Mouse (Mus musculus) 416B (cell line): Measurements from ENCODE around the gene Egfl7.

ENCODE experiments used
- DNase-seq: peaks from one replicate; pipeline ENCODE4 v3.0.0; 2011; ENCODE audit warnings: low read depth

Gene Egfl7

DNA sequence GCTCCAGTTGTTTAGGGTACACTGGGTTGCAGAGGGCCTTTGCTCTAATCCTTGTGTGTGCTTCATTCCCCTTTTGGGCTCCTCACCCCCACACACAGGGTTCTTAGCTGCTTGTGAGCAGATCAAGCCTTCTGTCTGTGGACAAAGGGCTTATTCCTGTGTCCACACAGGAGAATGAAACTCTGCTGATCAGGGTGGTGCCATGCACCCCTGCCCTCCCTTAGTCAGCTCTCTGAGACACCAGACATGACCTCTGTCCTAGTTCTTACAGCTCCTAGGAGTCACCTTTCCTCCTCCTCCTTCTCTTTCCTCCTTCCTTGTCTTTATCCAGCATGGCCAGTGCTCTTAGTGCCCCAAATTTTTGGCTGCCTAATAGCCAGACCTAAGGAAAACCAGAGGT is 32.1 kb downstream of the Egfl7 start:
- DNase-seq, result no peak

GRCm38 (mm10) chr2:26614903-26615302 is 35.1 kb downstream of the Egfl7 start:
- DNase-seq, result no peak

DNA sequence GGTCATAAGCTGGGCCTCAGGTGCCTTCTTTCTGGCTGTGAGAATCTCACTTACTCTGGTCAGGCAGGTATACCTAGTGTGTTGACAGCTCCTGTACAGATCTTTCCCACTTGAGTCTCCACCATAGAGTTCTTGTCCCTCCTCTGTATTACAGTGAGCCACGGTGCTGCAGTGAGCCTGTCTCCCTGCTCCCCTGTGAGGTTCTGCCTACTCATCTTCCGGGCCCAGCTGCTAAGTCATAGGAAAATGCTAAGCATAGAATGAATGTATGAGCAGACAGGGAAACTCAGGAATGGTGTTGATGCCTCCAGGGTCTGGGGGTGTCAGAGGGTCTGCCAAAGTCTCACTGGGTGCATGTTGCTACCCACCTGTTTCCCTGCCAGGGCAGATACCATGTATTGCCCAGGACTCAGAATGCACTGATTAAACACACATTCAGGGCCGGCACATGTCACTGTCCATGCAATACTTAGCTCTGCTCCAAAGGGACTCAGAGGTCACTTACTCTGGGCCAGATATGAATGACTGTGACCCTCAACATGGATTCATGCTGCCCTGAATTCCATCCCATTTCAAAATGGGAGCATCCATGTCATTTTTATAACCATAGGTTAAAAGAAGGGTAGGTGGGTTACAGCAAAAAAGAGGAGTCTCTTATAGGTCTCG is 35.8 kb downstream of the Egfl7 start:
- DNase-seq, result no peak

- DNase-seq, result no peak
Observed at GRCm38 (mm10) chr2:26617331-26617730, 37.5 kb downstream of the Egfl7 start.

DNA sequence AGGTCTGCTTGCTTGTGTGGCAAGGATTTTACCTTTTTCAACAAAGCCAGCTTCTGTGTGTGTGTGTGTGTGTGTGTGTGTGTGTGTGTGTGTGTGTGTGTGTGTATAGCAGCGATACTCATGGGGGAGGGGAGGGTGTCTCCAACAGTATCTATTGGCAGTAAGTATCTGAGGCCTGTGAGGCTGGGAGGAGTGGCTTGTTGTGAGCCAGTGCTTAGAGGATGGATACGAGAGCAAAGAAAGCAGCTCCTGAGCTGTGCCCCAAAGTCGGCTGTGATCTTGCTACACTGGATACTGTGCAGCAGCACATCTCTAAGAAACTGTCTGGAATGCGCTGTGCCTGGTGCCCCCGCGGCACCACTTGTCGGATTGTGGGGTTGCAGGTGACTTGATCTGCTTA is 38.1 kb downstream of the Egfl7 start:
- DNase-seq, result no peak

DNA sequence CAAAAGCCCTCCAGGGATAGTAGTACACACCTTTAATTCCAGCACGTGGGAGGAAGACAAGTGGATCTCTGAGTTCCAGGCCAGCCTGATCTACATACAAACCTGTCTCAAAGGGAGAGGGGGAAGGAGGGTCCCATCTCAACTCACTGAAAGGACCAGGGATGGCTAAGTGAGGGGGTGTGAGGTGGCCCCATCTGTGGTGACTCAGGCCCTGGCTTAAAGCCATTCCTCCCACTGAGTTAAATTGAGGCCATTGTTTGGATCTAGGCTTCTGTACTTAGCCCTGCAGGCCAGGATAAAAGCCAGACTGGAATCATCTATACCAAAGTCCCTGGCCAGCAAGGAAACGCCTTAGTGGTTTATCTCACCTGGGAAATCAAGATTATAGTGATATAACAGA is 41.4 kb downstream of the Egfl7 start:
- no peak for DNase-seq

- peak; percentile 52 for DNase-seq
Observed at GRCm38 (mm10) chr2:26622984-26623383, 43.2 kb downstream of the Egfl7 start.

DNA sequence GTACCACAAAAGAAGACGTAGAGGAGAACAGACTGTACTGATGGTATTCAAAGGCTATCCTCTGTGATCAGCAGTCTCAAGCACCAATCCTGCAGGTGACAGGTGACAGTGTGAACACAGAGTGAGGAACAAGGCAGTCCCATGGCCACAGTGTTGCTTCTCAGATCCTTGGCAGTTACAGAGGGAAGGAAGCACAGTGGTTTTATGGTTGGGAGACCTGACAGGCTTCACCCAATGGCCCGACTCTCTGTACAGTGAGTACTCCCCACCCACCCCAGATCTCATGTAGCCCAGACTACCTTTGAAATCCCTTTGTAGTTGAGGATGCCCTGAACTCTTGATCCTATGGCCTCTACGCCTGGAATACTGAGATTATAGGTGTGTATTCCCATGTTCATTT is 45.6 kb downstream of the Egfl7 start:
- peak; percentile 31 for DNase-seq

DNA sequence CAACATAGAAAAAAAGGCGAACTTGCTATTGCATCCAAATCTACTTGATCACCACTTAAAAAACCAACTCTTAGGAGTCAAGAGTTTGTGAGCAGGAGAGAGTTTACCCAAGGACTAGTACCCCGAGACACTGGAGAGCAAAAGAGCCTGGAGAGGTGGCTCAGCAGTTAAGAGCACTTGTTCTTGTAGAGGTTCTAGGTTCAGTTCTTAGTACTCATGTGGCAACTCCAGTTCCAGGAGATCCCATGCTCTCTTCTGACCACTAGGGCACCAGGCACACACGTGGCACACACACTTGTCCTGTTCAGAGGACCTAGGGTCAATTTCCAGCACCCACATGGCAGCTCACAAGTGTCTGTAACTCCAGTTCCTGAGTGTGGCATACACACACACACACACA is 46.3 kb downstream of the Egfl7 start:
- DNase-seq, result peak; percentile 33

DNA sequence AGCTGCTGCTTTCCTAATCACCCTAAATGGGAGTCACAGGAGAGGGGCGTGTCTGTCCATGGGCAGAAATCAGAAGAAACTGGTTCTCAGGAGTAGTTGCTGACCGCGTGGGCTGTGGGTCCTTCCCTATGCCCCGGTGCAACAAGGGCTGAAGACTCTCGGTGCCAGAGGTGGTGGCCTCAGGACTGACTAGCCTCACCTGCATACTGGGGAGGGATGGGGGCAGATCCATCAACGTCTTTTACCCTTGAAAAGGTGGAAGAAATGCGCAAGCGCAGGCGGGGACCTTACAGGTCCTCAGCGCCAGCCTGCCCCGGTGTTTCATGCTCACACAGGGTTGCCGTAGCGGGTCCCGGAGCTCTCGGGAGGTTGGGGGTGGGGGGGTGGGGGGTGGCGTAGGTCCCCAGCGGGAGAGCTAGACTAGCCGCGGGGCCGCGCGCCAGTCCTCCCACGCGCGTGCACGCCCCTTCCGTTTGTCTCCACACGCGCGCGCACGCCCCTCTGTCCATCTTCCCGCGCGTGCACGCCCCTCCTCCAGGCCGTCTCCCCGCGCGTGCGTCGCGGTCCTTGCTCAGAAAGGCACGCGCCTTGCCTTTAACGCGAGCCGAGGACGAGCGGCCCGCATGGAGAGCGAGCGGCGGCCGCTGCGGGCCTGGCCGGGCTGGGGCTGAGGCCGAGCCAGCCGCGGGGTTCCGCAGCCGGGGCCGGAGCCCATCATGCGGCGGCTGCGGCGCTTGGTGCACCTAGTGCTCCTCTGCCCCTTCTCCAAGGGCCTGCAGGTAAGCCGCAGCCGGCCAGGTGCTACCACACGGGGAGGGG is 48.3 kb downstream of the Egfl7 start, which contains the start of gene Fam69b:
Gene Fam69b (plus strand): TSS at position 537 of the 819 bp plus-strand sequence.
- DNase-seq, result no peak

- no peak for DNase-seq
Observed at GRCm38 (mm10) chr2:26628792-26629437, 49.1 kb downstream of the Egfl7 start.

GRCm38 (mm10) chr2:26632541-26633395 is 53.0 kb downstream of the Egfl7 start:
- DNase-seq, result no peak

- no peak for DNase-seq
Observed at GRCm38 (mm10) chr2:26633953-26634530, 54.2 kb downstream of the Egfl7 start.

- DNase-seq, result peak; percentile 88
Observed at GRCm38 (mm10) chr2:26634629-26635488, 55.0 kb downstream of the Egfl7 start.

DNA sequence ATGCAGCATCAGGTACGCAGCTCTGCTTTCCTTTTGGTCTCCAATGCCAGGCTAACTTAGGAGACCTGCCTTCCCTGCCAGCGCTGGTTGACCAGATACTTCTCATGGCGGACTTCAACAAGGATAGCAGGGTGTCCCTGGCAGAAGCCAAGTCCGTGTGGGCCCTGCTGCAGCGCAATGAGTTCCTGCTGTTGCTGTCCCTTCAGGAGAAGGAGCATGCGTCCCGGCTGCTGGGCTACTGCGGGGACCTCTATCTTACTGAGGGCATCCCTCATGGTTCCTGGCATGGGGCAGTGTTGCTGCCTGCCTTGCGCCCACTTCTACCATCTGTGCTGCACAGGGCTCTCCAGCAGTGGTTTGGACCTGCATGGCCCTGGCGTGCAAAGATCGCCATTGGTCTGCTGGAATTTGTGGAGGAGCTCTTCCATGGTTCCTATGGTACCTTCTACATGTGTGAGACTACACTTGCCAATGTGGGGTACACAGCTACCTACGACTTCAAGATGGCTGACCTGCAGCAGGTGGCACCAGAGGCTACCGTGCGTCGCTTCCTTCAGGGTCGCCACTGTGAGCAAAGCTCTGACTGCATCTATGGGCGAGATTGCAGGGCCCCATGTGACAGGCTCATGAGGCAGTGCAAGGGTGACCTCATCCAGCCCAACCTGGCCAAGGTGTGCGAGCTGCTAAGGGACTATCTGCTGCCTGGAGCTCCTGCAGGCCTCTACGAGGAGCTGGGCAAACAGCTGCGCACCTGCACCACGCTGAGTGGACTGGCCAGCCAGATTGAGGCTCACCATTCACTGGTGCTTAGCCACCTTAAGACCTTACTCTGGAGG is 55.9 kb downstream of the Egfl7 start:
- peak; percentile 50 for DNase-seq

DNA sequence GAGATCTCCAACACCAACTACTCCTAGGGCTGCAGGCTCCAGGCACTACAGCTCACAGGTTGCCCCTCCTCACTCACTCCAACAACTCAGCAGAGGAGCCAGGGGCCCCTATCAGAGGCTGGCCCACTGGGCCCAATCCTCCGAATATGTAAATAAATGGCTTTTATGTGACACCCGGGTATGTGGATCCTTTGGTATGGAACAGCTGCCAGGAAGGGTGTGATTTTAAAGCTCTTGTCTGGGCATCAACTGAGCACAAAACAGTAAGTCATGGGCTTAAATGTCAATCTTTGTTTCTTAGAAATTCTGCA is 56.5 kb downstream of the Egfl7 start:
- peak; percentile 19 for DNase-seq

- DNase-seq, result no peak
Observed at GRCm38 (mm10) chr2:26637316-26637932, 57.6 kb downstream of the Egfl7 start.

DNA sequence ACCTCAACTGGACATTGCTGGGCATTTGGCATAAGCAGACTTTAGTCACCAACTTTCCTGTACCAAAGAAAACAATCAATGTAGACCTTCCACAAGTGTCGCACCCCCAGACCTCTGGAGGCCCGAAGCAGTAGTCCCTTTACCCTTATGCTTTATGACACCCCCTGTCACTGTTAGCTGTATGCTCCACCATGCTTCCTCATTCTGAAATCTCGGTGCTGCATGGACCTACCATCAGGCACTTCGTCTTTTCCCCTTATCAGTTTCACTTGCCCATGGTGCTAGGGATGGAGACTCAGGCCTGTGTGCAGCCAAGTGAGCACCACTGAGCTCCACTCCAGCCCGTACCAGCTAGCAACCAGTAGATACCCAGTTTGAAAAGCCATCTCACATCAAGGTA is 58.2 kb downstream of the Egfl7 start:
- DNase-seq, result peak; percentile 25

- DNase-seq, result peak; percentile 37
Observed at GRCm38 (mm10) chr2:26638572-26638971, 58.8 kb downstream of the Egfl7 start.
